Mouse (Mus musculus) liver, embryonic 12.5 days (tissue): ENCODE results near the gene Cfap36. TPM values are rescaled to one million over a fixed set of nuclear protein-coding genes. Genes with fewer than 3 reads are reported as not detected.
A peak's percentile ranks its signal among the peaks of the same experiment; 100 is the strongest.

ENCODE experiments used
- ATAC-seq: fragments of 200-750 bp; cut with Nextera tagmentation; 2 replicates; pipeline ENCODE4 v1.8.0; 2017; ENCODE audit warnings: moderate number of reproducible peaks, mild to moderate bottlenecking, moderate library complexity
- H3K27ac ChIP-seq: fragments of 300-500 bp; sonication (generic); 2 replicates; pipeline ENCODE4 v1.5.1; 2016; ENCODE audit warnings: mild to moderate bottlenecking
- H3K27me3 ChIP-seq: fragments of 300-500 bp; sonication (generic); replicated peaks from 2 replicates; pipeline ENCODE4 v1.6.1; 2016; ENCODE audit warnings: mild to moderate bottlenecking, moderate library complexity
- H3K36me3 ChIP-seq: fragments of 300-500 bp; sonication (generic); 2 replicates; pipeline ENCODE4 v1.6.1; 2016; ENCODE audit warnings: mild to moderate bottlenecking, moderate library complexity
- H3K4me1 ChIP-seq: fragments of 300-500 bp; sonication (generic); 2 replicates; pipeline ENCODE4 v1.6.1; 2016
- H3K4me2 ChIP-seq: fragments of 300-500 bp; sonication (generic); 2 replicates; pipeline ENCODE4 v1.6.1; 2016; ENCODE audit warnings: mild to moderate bottlenecking, moderate library complexity
- H3K4me3 ChIP-seq: fragments of 300-500 bp; sonication (generic); 2 replicates; pipeline ENCODE4 v1.5.1; 2016; ENCODE audit warnings: mild to moderate bottlenecking, moderate library complexity
- H3K9ac ChIP-seq: fragments of 300-500 bp; sonication (generic); 2 replicates; pipeline ENCODE4 v1.6.1; 2016; ENCODE audit warnings: mild to moderate bottlenecking, moderate library complexity
- H3K9me3 ChIP-seq: fragments of 300-500 bp; sonication (generic); replicated peaks from 2 replicates; pipeline ENCODE4 v1.6.1; 2016; ENCODE audit warnings: mild to moderate bottlenecking, moderate library complexity
- WGBS: fragments of 180-500 bp; shearing (Covaris S2); methylation state at CpG from one replicate; pipeline ENCODE4 v1.1.7; 2016; ENCODE audit not compliant: insufficient replicate concordance; 5-methylcytosine and 5-hydroxymethylcytosine counted together
- polyA plus RNA-seq: library from polyadenylated mRNA; unstranded; fragments of >200 nt; fragmentation: Nextera tagmentation; extraction: Ambion mirVana; gene quantifications from 2 replicates; pipeline ENCODE4 v1.2.1, GENCODE M21; 2016

Gene Cfap36
- polyA plus RNA-seq, 1 experiment from 2014 or later = 18.9 TPM

DNA sequence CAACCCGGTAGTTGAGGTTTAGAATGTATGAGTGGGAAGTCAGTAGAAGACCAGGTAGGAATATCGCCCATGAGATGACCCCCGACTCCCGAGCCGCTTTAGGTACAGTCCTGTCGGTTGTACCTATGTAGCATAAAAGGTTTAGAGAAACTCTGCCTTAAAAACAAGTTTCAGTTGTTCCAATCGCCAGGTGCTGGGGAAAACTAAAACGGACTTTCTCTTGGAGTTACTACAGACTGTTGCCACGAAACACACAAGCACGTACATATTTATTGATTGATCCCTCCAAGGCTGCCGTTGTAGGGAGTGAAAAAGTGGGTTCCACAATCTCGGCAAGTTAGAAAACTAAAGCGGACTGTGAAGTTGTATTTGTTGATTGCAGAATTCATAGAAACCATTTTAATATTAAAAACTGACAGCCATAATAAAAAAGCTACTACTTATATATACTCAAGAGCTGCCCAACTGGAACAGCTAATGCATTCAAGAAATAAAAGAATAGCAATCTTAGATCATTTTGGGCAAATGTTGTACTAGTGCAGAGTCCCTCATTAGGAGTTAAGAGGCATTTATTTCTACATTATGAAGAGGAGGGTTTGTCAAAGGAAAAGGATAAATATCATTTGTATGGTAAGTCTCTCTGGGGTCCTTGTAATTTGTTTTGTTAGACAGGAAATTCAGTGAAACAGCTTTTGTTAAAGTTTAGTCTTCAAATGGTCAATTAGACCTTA, 73.3 kb downstream of the Cfap36 start:
- Histone ChIP-seq H3K9ac (peak overlapping the region; percentile 97), H3K4me3 (peak overlapping the region; percentile 88), H3K36me3 (peaks cover 6% of the 10 kb centered on the region), H3K4me2 (peak overlapping the region; percentile 90), H3K4me1 (peaks cover 20% of the 10 kb centered on the region), H3K27ac (peak overlapping the region; percentile 97), H3K27me3 (no peaks in the 10 kb centered on the region), H3K9me3 (no peaks in the 10 kb centered on the region)
- ATAC-seq = peak; percentile 14; the same call in 1 of the 2 replicates
- WGBS = 3% methylated on average over 13 of the region's 13 CpGs

DNA sequence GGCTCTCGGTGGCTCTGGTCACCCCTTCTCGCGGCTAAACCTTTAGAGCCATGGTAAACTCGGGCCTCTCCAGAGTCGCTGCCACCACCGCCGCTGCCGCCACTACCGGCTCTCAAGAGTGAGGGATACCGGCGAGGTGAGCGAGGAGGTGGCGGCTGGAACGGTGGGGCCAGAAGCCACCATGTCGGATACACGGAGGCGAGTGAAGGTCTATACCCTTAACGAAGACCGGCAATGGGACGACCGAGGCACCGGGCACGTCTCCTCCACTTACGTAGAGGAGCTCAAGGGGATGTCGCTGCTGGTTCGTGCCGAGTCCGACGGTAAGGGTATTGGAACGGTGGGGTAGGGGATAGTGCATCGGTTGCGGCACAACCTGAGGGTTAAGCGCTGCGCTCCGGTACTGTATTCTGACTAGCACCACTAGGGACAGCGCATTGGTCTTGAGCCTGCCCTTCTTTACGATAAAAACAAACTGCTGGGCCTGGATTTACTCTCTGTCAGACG, 74.0 kb downstream of the Cfap36 start:
- H3K36me3 ChIP-seq = no peaks in the 10 kb centered on the region; the same call in 1 of the 2 replicates
- H3K9me3 ChIP-seq = no peaks in the 10 kb centered on the region
- ATAC-seq = peak; percentile 72
- H3K9ac ChIP-seq = peak overlapping the region; percentile 97
- peaks cover 20% of the 10 kb centered on the region for H3K4me1 ChIP-seq
- no peaks in the 10 kb centered on the region for H3K27me3 ChIP-seq
- WGBS = 2% methylated on average over 38 of the region's 38 CpGs
- H3K4me3 ChIP-seq = peak overlapping the region; percentile 88
- H3K4me2 ChIP-seq = peak overlapping the region; percentile 90
- peak overlapping the region; percentile 97 for H3K27ac ChIP-seq

DNA sequence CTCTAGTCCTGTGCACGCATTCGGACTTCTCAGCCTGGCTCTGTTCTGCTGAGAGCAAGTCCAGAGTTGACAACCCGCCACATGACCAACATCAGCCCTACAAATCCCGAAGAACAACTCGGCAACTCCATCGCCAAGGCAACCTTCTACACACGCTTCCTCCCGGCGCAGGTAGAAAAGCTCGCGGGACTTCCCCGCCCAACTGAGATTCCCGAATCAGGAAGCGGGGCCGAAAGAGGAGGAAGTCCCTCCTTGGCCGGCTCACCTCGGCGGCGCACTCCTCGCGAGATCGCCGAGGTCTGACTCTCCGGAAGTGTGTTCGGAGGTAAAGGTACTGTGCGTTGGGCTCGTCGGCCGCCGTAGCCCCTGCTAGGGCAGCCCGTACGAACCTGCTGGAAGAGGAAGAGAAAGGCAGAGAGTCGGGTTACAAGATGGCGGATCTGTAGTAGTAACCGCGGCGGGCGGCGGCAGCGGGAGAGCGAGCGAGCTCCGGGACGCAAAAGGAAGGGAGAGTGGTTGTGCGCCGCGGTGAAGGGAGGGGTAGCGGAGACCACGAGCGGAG, 74.6 kb downstream of the Cfap36 start, which contains the start of gene Ppp4r3b:
TSS of gene Ppp4r3b (plus strand) at position 328 of the 562 bp plus-strand sequence.
- no peaks in the 10 kb centered on the region for H3K36me3 ChIP-seq
- H3K4me1 ChIP-seq = peaks cover 22% of the 10 kb centered on the region
- H3K27ac ChIP-seq = peak within 1 kb of the TSS; percentile 97
- no peaks in the 10 kb centered on the region for H3K9me3 ChIP-seq
- peak within 1 kb of the TSS; percentile 88 for H3K4me3 ChIP-seq
- no peaks in the 10 kb centered on the region for H3K27me3 ChIP-seq
- peak within 1 kb of the TSS; percentile 90 for H3K4me2 ChIP-seq
- H3K9ac ChIP-seq = peak within 1 kb of the TSS; percentile 97
- ATAC-seq = peak; percentile 94
- WGBS = under 1% methylated on average over 50 of the region's 50 CpGs

DNA sequence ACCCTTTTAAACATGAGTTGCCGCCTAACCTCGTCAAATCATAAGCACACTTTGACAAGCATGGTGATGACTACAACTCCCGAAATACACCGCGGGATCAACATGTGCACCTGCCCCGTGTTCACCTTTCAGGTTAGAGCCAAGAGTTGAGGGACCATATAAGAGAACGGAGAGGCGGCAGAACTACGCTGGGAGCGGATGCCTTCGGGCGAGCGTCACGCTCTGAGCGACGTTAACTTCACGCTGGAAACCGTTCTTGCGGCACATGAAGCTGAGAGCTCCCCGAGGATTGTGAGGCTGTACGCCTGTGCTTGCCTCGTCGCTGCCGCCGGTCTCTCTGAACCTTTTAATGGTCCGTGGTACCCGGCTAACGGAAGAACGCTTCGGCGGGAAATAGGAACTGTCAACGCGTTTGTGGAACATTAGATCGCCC, 75.2 kb downstream of the Cfap36 start:
- ATAC-seq = peak; percentile 11
- Histone ChIP-seq H3K27me3 (no peaks in the 10 kb centered on the region), H3K4me3 (peak overlapping the region; percentile 88), H3K9ac (peak overlapping the region; percentile 97), H3K4me1 (peaks cover 26% of the 10 kb centered on the region), H3K9me3 (no peaks in the 10 kb centered on the region), H3K27ac (peak overlapping the region; percentile 97), H3K4me2 (peak overlapping the region; percentile 90), H3K36me3 (no peaks in the 10 kb centered on the region)
- under 1% methylated on average over 34 of the region's 34 CpGs for WGBS

Other genes starting within 250 kb of the Cfap36 start
- 43.9 and 44.5 TPM in 2 replicates for gene Pnpt1, start 116.7 kb downstream of the Cfap36 start, polyA plus RNA-seq
- gene Ppp4r3b, start 74.5 kb downstream of the Cfap36 start, polyA plus RNA-seq = 62.2 and 65.8 TPM in 2 replicates
- gene Ccdc88a, start 126.2 kb upstream of the Cfap36 start, polyA plus RNA-seq = 8.2 and 10.1 TPM in 2 replicates